Mouse (Mus musculus) 3134 (cell line): Measurements from ENCODE around the gene Vps8.

Experiments used
- DNase-seq: peaks from one replicate; pipeline ENCODE4 v3.0.0-alpha.2; 2011; ENCODE audit warnings: low spot score; ENCODE audit not compliant: insufficient read length; ENCODE audit errors: extremely low read depth

Vps8 gene

DNA sequence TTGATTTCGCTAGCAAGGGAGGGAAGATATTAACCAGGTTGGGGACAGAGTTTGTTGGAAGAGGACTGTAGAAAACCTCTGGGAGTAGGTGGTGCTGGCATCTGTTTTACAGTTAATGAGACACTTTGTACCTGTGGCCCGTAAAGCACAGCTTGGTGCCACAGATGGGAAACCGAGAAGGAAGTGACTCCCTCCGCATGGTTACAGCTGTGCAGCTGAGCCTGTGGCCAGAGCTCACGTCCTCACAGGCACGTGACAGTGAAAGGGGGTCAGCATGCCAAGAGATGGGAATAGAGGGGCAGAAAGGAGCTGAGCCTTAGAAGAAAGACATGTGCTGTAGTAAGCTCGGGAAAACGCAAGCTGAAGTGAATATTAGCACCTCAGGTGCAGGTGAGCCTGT is 43.0 kb downstream of the Vps8 start:
- no peak for DNase-seq

DNA sequence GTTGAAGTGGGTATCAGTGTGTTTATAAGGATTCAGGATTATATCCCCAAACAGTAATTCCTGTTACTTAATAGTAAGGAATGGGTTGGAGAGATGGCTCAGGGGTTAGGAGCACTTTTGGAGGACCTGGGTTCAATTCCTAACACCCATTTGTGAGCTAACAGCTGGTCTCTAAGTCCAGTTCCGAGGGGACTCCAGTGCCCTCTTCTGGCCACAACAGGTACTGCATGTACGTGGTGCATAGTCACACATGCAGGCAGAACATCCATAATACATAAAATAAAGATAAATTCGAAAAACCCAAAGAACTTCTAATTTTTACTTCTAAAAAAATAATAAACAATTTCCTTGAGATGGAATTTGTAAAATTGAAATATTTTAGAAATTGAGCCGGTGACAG is 47.5 kb downstream of the Vps8 start:
- no peak for DNase-seq

DNA sequence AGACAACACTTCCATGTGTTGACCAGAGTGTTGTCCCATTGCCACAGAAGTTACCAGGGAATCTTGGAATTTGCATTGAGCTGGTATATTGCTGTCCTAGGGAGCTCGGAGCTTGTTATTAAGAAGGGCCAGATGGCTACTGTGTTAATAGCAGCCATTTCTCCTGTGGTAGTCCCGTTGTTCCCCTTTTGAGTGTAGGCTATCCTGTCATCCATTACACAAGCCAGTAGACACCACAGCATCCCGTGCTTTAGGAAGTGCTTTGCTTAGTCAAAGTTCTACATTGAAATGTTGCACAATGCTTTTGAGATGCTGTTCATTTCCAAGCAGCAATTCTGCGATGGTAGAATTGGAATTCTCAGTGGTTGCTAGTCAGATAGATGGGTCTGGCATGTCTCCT is 54.2 kb downstream of the Vps8 start:
- DNase-seq: no peak

DNA sequence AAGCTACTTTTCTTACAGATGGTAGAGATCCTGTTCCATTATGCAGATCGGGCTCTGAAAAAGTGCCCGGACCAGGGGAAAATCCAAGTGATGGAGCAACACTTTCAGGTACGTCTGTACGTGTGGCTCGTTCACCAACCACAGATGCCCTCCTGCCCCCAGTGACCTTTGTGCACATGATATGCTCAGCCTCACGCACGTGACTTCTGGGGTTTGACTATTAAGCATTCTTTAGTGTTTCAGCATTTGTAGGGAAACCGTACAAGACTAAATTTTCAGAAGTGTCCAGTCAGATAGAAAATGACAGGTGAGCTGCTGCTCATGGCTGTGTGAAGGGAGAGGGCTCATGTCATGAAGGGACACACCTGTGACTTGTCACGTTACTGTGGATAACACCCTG is 55.5 kb downstream of the Vps8 start:
- no peak for DNase-seq

DNA sequence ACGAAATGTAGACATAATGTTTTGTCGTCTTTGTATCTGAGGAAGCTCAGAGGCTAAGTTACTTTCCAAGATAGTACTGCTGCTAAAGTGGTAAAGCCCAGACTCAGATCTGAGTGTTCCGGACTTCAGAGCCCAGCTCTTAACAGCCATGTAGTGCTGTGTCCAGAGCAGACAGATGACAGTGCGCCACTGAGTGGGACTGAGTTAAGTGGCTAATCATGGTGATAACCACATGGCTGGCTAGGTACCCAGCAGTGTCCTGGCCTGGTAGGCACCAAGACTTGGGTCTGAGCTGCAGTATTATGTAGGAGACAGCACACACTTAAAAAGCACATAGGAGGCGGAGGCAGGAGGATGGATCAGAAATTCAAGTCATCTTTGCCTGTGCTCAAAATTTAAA is 60.9 kb downstream of the Vps8 start:
- no peak for DNase-seq

DNA sequence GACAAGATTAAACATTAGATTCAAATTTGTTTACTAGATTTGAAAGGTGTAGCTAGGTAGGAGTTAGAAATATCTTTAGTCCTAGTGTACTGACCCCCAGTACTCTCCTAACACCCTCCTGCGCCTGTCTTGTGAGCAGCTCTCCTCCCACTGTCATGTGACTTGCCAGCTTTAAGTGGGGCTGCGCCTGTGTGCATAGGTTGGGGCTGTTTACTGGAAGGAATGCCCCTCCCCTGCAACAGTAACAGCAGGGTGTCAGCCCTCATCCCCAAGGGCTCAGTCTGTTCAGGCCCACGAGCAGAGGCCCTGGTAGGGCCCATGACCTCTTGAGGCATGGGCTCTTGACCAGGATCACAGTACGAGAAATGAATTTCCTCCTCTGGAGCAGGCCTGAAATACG is 62.8 kb downstream of the Vps8 start:
- DNase-seq: no peak

DNA sequence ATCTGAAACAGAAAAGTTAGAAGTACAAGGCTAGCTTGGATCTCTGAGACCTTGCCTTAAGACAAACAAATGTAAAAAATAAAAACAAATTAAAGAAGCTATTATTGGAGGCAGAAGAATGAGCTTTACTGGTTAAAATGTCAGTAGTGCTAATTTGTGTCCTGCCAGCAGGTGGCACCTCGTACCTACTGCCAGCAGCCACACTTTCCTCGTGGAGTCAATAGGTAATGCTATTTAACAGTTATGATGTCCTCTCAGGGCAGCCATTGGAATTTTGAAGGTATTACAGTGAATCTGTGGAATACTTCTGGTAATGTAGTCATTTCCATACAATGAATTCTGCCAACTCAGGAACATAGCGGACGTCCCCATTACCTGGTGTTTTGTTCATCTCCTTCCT is 65.5 kb downstream of the Vps8 start:
- no peak for DNase-seq

DNA sequence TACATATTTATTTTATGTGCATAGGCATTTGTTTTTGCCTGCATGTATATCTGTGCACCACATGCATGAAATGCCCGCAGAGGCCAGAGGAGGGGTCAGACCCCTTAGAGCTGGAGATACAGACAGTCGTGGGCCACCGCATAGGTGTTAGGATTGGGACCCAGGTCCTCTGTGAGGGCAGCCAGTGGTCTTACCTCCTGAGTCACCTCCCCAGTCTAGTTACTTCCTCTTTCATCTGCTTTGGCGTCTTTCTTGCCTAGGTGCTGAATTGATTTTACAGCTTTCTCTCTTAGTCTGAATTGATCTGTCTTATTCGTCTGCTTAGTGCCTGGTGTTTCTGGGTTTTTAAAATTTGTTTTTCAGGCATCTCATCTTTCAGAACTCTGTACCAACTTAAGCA is 69.4 kb downstream of the Vps8 start:
- DNase-seq: no peak

DNA sequence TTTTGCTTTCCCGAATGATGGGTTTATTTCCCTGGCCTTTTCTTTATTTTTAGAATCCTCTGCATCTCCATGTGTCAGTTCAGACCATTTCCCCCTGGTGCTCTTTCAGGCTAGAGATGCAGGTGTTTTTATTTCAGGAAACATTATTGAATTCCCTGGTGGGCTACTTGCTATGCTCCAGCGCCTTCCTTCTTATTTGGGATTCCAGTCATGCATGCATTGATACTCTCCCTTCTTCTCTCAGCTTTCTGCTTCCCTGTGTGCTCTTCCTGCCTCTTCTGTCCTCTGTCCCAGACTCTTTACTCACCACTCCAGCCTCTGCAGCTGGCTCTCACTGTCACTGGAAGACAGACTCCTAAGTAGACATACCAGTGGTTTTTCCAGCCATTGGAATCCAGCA is 70.0 kb downstream of the Vps8 start:
- no peak for DNase-seq

DNA sequence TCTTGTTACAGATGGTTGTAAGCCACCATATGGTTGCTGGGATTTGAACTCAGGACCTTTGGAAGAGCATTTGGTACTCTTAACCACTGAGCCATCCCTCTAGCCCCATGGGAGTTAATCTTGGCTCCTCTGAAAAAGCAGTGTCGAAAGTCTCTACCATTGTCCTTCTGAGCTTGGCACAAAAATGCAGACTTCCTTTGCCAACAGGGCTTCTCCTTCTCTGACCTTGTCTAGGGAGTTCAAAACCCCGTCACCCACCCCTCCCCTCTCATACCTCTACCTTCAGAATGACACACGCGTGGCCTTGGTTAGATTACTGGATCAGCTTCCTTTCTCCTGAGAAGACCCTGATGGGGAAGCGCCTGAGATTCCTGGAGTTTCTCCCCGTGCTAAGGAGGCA is 71.8 kb downstream of the Vps8 start:
- DNase-seq: no peak

DNA sequence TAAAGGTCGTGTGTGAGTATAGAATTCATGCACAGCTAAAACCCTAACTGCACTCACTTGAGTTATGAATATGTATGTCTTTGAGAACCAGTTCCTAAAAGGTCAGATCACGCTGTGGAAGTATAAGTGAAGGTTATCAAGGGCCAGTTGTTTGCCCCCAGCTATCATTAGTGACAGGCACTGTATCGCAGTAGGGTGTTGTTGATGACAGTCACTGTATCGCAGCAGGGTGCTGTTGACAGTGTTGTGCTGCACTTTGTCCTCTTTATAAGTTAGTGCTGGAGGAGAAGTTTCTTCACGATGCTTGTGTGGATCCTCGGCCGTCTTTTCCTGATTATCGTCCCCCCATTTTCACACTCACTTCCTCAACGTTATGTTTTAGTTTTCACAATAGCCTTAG is 73.9 kb downstream of the Vps8 start:
- DNase-seq: no peak

DNA sequence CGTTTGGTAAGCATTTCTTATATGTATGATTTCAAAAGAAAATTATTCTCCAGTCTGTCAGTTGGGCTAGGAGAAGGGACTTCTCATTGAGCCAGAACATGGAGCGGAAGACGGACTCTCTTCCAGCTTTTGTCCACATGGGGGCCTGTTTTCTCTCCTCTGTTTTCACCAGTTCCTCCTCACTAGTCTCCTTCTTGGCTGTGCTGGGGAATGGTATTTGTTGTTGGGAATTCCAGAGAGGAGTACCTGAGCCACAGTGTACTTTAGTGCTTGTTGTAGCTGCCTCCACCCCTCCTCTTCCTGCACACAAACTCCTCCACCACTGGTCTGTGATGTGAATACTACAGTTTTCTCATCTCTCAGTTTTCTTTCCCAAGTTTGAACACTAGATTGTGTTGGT is 74.7 kb downstream of the Vps8 start:
- no peak for DNase-seq

DNA sequence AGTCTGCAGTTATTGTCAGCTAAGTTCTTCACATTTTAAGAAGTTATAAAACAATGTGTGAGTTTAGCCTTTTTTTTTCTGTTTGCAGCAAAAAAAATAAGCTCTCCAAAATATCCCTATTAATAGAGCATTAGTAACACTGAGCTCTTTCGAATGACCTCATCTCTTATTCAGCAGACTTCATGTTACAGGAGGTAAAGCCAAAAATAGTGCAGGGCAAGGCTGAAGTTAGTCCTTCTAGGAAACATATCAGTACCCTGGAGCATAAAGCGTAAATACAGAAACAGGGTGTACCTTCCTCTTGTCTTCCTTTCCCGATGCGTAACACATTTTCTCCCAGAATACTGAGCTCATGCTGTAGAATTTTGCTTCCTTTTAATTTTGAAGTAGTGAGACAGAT is 76.1 kb downstream of the Vps8 start:
- DNase-seq: no peak

DNA sequence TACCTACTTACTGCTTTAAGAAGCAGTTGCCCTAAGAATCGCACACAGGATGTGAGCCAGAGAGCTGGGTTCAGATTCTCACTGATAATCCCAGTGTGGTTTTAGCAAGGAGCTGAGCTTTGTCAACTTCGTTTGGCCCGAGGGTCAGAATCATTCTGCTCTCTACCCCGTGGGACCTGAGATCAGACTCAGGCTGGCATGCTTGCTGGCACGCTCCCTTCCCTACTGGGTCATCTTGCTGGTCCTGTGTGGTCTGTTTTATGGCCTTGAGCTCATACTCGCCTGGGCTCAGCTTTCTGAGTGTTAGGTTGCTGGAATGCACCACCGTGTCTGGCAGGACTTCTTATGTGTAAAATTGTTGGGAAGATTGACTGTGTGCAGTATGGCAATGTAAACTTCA is 76.7 kb downstream of the Vps8 start:
- no peak for DNase-seq

DNA sequence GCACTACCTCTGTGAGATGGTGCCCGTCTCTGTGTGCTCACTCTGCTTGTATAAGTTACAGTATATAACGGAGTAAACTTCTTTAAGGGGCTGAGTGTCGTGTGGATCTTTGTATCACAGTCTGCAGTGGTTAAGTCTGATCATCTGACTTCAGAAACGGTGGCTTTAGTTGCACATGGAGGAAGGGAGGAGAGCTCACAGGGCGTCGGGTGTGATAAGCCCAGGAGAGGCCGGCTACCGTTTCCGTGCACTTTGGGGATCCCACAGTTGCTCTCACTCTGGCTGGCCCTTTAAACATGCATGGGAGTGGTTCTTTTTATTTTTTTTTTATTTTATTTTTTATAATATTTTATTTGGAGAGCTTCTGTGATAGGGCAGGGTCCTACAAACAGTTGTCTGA is 95.9 kb downstream of the Vps8 start:
- DNase-seq: no peak

DNA sequence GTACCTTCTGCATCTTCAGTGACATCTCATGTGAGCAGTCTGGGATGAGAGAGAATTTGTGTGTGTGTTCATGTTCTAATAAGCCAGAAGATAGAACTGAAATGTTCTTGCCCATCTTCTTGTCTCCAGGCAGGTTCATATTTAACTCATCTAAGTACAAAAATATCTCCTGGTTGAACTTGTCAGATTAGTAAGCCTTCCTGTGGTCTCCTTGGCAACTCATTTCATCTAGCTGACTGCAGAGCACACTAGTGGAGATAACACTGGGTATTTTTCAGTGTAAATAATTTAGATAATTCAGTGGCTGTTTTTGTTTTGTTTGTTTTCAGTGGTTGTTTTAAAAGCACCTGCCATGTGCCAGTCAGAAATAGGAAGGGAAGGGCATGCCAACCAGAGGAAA is 96.9 kb downstream of the Vps8 start:
- DNase-seq: no peak

DNA sequence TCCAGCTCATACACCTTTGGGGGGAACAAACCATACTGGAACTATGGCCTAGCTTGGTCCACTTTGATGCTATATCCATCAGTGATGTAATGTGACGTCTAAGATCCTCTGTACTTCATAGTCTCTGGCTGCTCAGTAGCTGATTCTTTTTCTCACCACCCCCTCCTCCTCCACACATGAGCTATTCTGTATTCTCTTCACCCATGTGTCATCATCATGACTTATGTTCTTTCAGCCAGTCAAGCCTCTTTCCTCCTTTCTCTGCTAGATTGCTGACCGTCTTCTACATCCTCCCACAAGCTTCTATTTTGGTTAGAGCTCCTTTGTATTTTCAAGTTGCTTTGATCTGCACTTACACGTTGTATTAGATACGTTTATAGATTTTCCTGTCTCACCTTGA is 100.8 kb downstream of the Vps8 start:
- DNase-seq: no peak

DNA sequence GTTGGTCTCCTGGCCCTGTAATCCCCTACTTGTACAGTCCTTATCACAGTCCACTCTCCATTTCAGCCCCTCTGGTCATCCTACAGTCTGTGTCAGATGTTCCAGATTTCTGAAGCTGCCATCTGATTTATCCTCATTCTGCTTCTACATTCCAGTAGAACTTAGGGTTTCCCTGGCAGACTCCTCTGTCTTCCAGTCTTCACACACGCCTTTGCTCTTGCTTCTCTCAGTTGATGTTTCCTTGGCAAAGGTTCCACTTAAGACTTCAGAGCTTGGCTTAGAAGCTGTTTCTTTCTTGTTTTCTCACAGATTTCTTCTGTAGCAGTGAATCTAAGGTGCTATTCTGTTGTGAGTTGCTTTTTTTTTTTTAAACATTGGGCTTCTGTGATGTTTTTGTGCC is 102.5 kb downstream of the Vps8 start:
- DNase-seq: no peak

DNA sequence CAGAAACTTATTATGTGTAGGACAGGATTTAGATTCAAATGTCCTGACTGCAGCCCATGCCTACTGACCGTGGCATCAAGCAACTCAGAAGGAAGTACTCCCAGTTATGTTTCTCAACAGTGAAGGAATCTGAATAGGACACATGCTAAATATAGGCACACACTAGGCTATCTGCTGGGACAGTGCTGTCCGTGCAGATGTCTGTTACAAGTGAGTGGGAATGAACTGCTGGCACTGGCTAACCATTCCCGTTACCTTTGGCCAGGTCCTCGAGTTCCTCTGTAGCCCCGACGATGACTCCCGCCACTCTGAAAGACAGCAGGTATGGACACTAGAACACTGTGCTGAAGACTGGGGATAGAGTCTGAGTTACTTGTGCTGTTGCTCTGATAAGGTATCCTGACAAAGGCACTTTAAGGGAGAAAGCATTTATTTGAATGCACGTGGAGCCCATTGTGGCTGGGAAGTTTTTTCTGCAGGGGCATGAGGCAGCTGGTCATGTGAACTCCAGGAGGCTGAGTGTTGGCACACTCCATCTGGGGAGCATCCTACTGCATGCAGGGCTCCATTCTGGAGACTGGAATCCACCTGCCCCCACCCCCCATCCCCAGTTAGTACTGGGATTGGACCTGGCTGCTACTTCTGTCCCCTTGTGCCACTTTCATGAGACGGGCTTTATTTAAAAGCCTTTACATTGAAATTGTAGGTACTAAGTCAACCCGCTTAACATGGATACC is 104.5 kb downstream of the Vps8 start:
- no peak for DNase-seq

DNA sequence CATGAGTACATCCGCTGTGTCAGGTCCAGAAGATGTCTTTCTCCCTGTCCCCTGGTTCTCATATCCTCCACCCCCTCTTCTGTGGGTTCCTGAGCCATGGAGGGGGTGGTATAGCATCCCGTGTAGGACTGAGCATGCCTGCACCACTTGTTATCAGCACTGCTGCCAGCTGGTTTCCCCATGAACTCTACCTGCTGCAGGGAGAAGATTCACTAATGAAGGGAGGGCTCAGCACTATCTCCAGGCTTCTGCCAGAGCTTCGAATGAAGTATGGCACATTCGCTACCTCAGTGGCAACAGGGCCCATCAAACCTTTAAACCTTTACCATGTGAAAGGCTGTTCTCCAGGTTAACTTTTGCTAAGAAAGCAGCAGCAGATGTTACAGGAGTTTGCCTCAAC is 110.6 kb downstream of the Vps8 start:
- no peak for DNase-seq

DNA sequence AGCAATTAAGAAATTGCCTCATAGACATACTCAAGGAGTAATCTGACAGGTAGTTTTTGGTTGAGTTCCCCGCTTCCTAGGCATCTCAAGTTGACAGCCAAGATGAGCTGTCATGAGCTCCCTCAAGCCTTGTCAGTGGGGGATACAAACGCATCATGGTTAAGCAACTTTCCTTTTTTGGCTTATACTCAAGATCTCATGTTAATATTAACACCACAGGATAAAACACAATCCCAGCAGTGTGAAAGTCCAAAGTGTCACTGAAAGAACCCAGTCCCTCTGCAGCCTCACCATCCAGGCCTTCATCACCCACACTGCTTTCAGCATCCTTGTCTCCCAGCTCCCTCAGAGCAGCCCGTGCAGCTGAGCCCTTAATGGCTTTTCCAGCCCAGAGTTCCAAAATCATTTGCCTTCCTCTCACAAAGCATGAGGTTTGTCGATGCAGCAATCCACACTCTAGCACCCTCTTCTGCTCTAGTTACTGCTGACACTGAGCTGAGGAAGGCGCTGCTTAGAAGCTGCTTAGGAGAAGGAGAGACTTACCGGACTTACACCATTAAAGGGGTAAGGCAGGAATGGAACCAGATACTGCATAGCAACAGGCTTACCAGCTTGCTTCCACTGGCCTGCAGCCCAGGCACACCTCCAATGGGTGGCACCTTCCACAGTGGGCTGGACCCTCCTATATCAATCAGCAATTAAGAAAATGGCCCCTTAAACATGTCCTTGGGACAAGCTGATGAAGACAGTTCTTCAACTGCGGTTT is 113.5 kb downstream of the Vps8 start:
- no peak for DNase-seq

DNA sequence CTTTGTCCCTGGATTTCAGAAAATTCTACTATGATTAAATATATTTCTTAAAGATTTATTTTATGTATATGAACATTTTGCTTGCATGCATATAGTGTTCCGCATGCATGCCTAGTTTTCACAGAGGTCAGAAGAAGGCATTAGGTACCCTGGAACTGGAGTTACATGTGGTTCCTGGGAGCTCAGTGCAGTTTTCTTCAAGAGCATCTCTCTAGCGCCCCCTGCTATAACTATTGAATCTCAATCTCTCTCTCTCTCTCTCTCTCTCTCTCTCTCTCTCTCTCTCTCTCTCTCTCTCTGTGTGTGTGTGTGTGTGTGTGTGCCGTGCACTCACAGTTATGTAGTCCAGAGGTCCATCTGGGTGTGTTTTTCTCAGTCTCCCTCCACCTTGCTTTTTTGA is 114.4 kb downstream of the Vps8 start:
- no peak for DNase-seq

DNA sequence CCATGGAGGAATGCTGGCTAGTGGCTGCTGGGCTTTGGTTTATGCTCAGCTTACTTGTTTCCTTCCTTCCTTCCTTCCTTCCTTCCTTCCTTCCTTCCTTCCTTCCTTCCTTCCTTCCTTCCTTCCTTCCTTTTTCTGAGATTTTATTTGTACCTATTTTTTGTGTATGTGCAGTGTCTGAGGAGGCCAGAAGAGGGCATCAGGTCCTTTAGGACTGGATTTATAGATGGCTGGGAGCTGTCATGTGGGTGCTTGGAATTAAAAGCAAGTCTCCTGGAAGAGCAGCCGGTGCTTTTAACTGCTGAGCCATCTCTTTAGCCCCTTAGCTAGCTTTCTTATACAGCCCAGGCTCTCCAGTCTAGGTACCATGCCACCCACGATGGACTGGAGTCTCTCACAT is 116.0 kb downstream of the Vps8 start:
- DNase-seq: no peak
